Mouse (Mus musculus) adrenal gland, adult 2 months (tissue): ENCODE measurements around the gene Cgas. TPM values are rescaled to one million over a fixed set of nuclear protein-coding genes. Genes with fewer than 3 reads are reported as not detected.
A peak's percentile ranks its signal among the peaks of the same experiment; 100 is the strongest.
"Not testable (repeated sequence)": the region's sequence is repeated elsewhere in the genome, so short reads cannot be mapped to it uniquely, and the experiment has no call there.

Source experiments
- DNase-seq: peaks from one replicate; pipeline ENCODE4 v3.0.0; 2021
- long read RNA-seq: library from polyadenylated mRNA; stranded (forward); transcript quantifications from one replicate; pipeline ENCODE4 v2.0.0, GENCODE M21; 2021
- polyA plus RNA-seq: library from polyadenylated mRNA; depleted of rRNA; stranded (reverse); fragments of >200 nt; gene quantifications from 2 replicates; pipeline ENCODE4 v1.2.3, GENCODE M21; 2012; rRNA removed
- total RNA-seq, 2 experiments: library from RNA; stranded (reverse); gene quantifications; 2 replicates each; pipeline ENCODE4 v1.2.3; 2021

Gene Cgas
- total RNA-seq (under 1 TPM; 0.52 to 0.73 TPM), polyA plus RNA-seq (0.49 and 0.67 TPM in 2 replicates)
- long read RNA-seq = 0 reads

GRCm38 (mm10) chr9:78442579-78443392 lies at the start of gene Cgas:
TSS of gene Cgas (minus strand) at chr9:78443237.
- DNase-seq = peak; percentile 73

DNA sequence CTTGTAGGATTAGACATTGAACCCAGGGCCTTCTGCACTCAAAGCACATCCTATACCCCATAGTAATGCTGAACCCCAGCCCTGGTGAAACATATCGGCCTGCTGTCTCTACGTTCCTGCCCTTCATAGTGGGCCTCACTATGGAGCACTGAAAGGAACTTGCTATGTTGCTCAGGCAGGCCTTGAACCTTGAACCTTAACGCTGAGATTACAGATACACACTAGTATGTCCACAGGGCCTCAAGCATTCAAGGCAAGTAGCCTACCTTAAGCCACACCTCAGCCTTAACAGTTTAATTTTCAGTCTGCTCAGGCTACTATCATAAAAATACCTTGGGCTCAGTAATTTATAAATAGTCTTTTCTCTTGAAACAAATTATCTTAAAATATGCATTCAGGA lies 49.2 kb upstream of the Cgas start:
- no peak for DNase-seq

DNA sequence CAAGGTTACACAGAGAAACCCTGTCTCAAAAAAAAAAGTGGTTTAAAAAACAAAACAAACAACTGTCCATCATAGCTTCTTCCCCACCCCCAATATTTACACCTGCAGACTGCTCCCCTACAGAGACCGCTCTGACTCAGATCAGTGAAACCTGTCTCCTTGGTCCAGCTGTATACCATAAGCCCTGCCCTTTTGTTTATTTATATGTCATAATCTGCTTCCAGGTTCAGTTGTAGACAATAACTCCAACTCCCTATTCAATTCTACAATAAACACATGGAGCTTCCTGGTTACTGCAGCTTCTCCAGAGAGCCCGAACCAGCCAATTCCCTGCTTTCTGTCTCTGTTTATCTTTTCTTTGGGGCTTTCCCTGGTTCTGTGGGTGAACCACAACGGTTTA lies 48.1 kb upstream of the Cgas start:
- no peak for DNase-seq

DNA sequence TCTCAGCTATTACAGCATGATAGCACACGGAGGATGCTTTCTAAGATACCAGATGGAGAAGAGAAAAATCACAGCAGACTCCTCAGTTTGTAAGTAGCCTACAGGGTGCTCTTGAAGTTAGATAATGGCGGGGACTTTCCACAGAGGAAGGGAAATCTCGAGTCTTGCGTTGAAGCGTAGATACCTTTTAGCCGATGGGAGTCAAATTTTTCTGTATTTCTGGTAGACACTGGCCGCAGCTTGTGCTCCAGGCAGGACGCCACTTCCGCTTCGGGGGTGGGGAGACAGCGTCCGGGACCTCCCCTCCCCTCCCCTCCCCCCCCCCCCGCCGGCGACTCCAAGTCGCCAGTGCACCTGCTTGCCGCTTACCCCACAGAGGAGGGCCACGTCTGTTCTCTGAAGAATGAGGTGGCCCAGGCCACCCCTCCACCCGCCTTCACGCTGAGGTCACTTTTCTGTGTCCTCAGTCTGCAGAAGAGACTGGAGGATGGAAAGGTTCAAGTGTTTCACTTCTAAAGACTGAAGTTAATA lies 45.9 kb upstream of the Cgas start, which contains the start of gene Eef1a1:
Gene Eef1a1, minus strand, starts transcription at position 262 of the 531 bp plus-strand sequence.
- peak; percentile 84 for DNase-seq

GRCm38 (mm10) chr9:78488021-78488420 lies 45.0 kb upstream of the Cgas start:
- not testable (repeated sequence) for DNase-seq

DNA sequence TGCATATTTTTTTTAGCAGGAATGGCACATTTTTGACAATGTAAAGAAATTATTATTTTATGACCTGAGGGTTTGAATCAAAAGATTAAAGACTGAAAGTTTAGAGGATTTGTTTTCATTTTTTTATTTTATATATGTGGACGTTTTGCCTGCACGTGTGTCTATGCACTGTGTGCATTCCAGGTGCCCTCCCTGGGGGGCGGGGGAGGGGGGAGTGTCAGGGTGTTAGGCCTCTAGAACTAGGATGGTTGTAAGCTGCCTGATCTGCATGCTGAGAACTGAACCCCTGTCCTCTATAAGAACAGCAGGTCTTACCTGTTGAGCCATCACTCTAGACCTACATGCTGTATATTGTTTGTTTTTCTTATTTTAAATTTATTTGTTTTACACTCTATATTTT lies 41.6 kb upstream of the Cgas start:
- DNase-seq = no peak

- DNase-seq = peak; percentile 25
These were observed 39.3 kb upstream of the Cgas start for GRCm38 (mm10) chr9:78482386-78482785.

DNA sequence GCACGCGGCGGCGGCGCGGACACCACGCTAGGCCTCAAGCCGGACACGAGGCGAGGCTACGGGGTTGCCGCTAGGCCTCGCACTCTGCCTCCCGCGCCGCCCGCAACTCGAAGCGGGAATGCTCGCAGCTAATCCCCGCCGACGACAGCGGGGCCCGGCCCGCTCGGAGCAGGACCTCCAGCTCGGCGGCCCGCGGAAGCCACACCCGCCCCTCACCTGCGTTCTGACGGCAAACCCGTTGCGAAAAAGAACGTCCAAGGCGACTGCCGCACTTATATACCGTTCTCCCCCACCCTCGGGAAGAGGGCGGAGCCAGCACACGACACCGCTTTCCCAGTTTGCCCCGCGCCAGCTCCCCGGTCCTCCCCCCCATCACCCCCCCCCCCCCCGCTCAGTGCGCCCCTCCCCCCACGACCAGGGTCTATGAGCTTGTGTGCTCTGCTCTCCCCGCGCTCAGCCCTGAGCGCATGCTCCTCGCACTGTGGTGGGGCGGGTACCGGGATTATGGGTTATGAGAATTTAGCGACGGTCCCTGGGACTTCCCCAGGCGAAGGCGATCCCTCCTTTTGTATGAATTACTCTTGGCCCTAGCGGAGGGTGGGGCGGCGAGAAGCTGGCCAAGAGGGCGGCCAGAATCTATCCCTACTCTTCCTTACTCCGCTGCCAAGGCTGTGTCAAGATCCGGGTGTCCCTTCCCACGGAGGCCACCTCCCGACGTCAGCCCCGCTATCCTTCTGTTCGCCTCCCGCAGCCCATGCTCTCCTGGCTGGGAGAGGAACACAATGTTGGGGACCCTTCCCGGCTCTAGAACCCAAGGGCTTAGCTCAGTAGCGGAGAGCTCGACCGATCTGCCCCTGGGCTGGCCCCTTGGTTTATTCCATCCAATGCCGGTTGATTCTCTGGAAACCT lies 38.6 kb upstream of the Cgas start:
- peak; percentile 98 for DNase-seq

- peak; percentile 85 for DNase-seq
These were observed 37.8 kb upstream of the Cgas start for GRCm38 (mm10) chr9:78480706-78481358.

DNA sequence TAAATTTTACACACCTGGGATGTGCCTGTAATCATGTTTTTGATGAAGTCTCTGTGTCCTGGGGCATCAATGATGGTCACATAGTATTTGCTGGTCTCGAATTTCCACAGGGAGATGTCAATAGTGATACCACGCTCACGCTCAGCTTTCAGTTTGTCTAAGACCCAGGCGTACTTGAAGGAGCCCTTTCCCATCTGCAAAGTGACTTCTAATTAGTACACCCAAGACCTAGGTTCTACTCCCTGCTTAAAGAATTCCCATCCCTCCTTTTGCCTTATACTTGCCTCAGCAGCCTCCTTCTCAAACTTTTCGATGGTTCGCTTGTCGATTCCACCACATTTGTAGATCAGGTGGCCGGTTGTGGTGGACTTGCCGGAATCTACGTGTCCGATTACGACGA lies 37.2 kb upstream of the Cgas start:
- DNase-seq = peak; percentile 24

GRCm38 (mm10) chr9:78479308-78479707 lies 36.3 kb upstream of the Cgas start:
- not testable (repeated sequence) for DNase-seq

DNA sequence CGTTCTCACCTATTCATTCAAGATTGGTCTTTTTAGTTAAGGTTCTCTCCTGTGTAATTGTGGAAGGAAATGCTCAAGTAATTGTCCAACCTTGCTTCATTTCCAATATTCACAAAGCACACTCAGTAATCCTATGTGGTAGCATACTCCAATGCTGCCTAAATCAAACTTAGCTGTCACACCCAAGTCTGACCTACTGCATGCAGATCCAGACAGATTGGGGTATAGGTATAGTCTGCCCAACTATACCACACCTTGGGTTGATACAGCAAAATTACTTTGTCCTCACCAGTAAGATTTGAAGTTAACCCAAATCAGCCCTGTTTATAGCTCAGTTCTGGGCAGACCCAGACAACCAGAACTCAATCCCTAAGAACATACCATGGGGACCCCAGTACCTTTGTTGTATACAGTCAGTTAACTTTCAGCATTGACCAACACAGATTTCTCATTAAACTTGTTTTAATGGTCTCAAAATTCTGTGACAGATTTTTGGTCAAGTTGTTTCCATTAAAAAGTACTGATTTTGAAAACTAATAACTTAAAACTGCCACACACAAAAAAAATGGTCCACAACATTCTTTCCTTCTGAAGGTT lies 35.1 kb upstream of the Cgas start:
- not testable (repeated sequence) for DNase-seq

DNA sequence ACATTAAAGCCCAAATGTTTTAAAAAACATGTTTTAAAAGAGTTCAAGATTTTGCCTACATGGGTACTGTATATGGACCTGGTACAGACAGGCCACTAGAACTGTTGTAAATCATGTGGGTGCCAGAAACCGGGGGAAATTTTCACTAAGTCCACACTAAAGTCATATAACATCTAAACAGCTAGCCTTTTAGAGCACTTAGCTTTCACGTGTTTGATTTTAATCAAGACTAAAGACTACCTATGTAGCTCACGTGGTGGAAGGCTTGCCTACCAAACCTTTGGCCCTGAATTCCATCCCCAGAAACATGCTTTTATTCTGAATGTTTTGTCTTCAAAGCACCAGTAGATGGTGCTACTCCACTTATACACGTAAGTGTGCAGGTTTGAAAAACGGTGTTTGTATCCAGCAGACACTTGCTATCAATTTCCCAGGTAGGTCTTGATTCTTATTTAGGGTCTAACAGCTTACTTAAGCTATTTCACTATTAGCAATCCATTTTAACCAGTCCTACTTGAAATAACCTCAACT lies 34.0 kb upstream of the Cgas start:
- DNase-seq = no peak

GRCm38 (mm10) chr9:78476531-78477020 lies 33.5 kb upstream of the Cgas start:
- peak; percentile 26 for DNase-seq

DNA sequence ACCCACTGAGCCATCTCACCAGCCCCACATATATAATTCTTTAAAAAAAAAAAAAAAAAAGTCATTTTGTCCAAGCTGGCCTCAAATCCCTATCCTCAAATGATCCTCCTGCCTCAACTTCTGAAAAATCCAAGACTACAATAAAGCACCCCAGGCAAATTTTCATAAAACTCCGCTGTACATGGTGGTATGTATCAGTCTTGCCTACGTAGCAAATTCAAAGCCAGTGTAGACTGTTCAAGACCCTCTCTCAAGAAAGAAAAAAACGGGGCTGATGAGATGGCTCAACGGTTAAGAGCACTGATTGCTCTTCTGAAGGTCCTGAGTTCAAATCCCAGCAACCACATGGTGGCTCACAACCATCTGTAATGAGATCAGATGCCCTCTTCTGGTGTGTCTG lies 32.8 kb upstream of the Cgas start:
- DNase-seq = no peak

GRCm38 (mm10) chr9:78475383-78475780 lies 32.3 kb upstream of the Cgas start:
- DNase-seq = no peak

DNA sequence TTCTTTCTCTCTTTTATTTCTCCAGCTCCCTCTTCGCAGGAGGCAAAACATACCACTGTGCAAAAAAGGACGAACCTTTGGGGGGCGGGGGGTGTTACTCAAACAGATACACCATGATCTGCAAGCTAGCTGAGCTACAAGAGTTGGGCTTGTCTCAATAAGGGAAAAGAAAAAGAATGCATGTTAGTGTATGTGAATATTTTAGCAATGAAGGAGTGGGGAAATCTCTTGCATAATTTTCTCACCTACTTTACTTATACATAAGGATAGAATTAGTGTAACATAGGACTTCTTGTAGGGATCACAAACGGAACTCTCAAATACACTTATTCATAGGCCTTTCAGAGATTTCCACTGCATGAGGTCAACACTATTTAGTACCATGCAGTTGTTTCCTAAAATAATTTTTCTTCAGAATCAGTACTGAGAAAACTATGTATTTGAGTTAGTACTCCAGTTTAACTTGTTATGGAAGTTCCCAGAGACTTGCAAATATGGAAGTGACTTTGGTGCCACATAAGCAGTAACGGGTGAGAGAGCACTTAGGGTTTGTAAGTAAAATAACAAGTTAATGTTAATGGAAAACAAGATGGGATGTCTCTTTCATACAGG lies 31.8 kb upstream of the Cgas start:
- no peak for DNase-seq

DNA sequence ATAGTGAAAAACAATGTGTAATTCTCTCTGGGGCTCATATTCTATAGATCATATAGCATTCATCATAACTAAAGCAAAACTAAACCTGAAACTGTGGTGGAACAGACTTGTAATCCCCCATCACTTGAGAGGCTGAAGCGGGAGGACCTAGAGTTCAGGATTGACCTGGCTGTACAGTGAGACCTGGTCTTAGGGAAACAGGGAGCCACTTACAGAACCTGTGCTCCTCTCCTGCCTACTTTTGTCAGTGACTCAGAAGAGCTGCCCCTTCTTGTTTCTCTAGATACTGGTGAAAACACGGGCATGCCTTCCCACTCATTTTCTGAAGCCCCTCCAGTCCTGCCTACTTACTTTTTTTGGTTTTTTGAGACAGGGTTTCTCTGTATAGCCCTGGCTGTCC lies 31.2 kb upstream of the Cgas start:
- no peak for DNase-seq

GRCm38 (mm10) chr9:78473588-78473987 lies 30.6 kb upstream of the Cgas start:
- no peak for DNase-seq

- no peak for DNase-seq
These were observed 22.7 kb upstream of the Cgas start for GRCm38 (mm10) chr9:78465725-78466124.

- no peak for DNase-seq
These were observed 20.3 kb upstream of the Cgas start for GRCm38 (mm10) chr9:78463337-78463736.
